Mouse (Mus musculus): ENCODE measurements at regions not wholly inside any gene's neighbourhood (a gene's known extent, or its start where the extent isn't known, plus 50 kb on each side); places are given as distances from the start of the nearest gene placed in this dataset.

DNA sequence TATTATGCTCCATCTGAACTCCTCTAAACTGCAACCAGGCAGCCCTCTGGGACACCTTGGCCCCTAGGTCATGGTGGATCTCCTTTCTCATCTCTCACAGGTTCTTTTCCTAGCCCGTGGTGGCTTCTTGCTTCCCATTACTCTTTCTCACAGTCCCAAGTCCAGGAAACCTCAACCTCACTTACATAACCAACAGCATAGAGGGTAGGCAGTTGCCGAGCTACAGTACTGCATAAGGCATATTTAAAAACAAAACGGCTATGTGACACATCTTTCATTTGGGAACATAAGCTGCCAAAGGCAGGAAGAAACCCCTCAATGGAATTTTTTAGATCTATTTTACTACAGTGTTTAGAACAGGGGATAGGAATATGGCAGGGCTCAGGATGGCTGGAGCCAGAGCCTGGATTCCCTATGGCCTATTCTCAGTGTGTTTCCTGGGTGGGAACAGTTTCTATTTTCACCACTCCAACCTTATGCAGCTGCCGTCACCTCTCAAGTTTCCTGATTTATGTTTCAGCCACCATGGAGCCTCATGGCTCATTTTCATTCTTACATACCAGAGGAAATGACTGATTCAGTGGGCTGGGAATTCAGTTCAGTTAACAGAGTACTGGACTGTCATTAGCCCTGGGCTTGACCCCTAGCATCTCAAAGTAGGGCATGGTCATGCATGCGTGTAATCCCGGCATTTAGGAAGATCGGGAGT lies 726.9 kb upstream of the Lrrc6 start:
- Histone ChIP-seq H3K36me3 (ENCODE audit: control insufficient read depth, insufficient read depth, low read length) (no peaks in the 10 kb centered on the region), H3K9ac (ENCODE audit: low read depth, low read length, severe bottlenecking) (no peak overlapping the region), H3K27ac (replicated peaks; ENCODE audit: low read depth, low read length) (0 out of 2 replicates have a peak overlapping the region, but pooled peaks have one; percentile 3), H3K4me2 (replicated peaks; ENCODE audit: low read depth, low read length, severe bottlenecking) (no peak overlapping the region), H3K9me3 (ENCODE audit: control insufficient read depth, low read length) (no peaks in the 10 kb centered on the region), H3K4me1 (ENCODE audit: control insufficient read depth, insufficient read depth, low read length) (peaks cover 13% of the 10 kb centered on the region), H3K27me3 (ENCODE audit: control insufficient read depth, insufficient read depth, low read length) (no peaks in the 10 kb centered on the region), H3K4me3 (replicated peaks; ENCODE audit: low read length) (no peak overlapping the region)
- TF ChIP-seq POLR2A (IDR thresholded peaks at IDR 0.05; ENCODE audit: borderline replicate concordance, extremely low read depth, insufficient read depth, insufficient read length): no peak
- ATAC-seq (ENCODE audit: low FRiP score, low read depth) (peak; percentile 89), DNase-seq (ENCODE audit: low spot score) (peak; percentile 66)
- WGBS: 62% methylated on average over 7 of the region's 7 CpGs

DNA sequence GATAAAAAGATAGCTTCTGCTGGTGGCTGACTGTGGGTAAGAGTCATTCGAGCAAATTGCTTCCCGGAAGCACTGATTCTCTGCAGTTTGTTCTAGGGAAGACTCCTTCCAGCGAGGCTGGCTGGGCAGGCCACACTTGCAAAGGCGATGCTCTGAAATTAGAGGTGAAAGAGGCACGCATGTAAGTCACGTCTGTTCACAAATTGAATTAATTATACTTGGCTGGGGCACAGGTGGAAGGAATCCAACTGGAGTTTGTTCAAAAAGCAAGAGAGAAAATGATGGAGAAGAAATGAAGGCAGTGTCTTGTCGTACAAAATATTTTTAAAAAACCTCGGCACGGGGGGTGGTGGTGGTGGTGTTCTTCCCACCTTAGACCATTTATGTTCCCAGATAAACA lies 726.2 kb upstream of the Lrrc6 start:
- WGBS: 69% methylated on average over 9 of the region's 9 CpGs
- Histone ChIP-seq H3K27me3 (ENCODE audit: control insufficient read depth, insufficient read depth, low read length) (no peaks in the 10 kb centered on the region), H3K9ac (ENCODE audit: low read depth, low read length, severe bottlenecking) (no peak overlapping the region), H3K4me3 (replicated peaks; ENCODE audit: low read length) (no peak overlapping the region), H3K4me1 (ENCODE audit: control insufficient read depth, insufficient read depth, low read length) (peaks cover 13% of the 10 kb centered on the region), H3K4me2 (replicated peaks; ENCODE audit: low read depth, low read length, severe bottlenecking) (no peak overlapping the region), H3K36me3 (ENCODE audit: control insufficient read depth, insufficient read depth, low read length) (no peaks in the 10 kb centered on the region), H3K27ac (replicated peaks; ENCODE audit: low read depth, low read length) (no peak overlapping the region), H3K9me3 (ENCODE audit: control insufficient read depth, low read length) (no peaks in the 10 kb centered on the region)
- no peak for TF ChIP-seq POLR2A (IDR thresholded peaks at IDR 0.05; ENCODE audit: borderline replicate concordance, extremely low read depth, insufficient read depth, insufficient read length)
- no peak for DNase-seq (ENCODE audit: low spot score)
- ATAC-seq (ENCODE audit: low FRiP score, low read depth): no peak

Measured in limb, embryonic 14.5 days (tissue).